Mouse (Mus musculus): ENCODE data around the gene Gm17482.

Gm17482 gene

GRCm38 (mm10) chr6:115293877-115294276 is 66.7 kb downstream of the Gm17482 start:
- DNase-seq: no peak

- DNase-seq: no peak
Observed at GRCm38 (mm10) chr6:115307134-115307533, 80.0 kb downstream of the Gm17482 start.
